Mouse (Mus musculus) liver, embryonic 14.5 days (tissue): ENCODE data around the gene Fbxw7.

Experiments used
- CTCF ChIP-seq: IDR thresholded peaks from 2 replicates; pipeline ENCODE4 v1.5.1; 2016; ENCODE audit warnings: antibody characterized with exemption, low read depth, control low read depth
- EP300 ChIP-seq: IDR thresholded peaks from 2 replicates; pipeline ENCODE4 v1.6.1; 2016; ENCODE audit warnings: antibody characterized with exemption, low read depth

DNA sequence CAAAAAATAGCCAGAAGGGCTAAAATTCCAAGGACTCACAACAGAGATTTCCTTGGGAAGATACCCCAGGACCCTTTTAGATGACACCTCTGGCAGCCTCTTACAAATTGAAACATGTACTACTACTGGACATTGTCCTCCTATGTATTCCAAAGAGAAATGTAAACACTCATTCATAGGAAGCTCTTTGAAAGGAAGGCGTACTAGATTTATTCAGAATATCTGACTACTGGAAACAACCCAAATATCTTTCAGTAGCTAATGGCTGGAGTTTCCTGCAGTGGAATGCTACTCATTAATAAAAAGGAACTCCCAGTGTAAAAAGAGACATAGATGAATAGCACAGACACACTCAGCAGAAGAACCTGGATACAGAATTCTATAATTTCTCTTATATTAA is 36.7 kb downstream of the Fbxw7 start:
- TF ChIP-seq CTCF (no peak), EP300 (no peak)
